Mouse (Mus musculus): Measurements from ENCODE around the gene Ciao2a. TPM values are rescaled to one million over a fixed set of nuclear protein-coding genes. Genes with fewer than 3 reads are reported as not detected.

The Ciao2a gene
- total RNA-seq, 2 experiments from 2014 or later = 172 to 248 TPM

Other genes with a start within 250 kb of the Ciao2a start
- 83.5 and 134 TPM in 2 replicates for gene Pclaf, start 236.4 kb upstream of the Ciao2a start, total RNA-seq (2014; fragmentation: Nextera tagmentation)
- gene Pclaf, start 236.4 kb upstream of the Ciao2a start, total RNA-seq (2017) = 235 and 300 TPM in 2 replicates
- 13.8 and 16.7 TPM in 2 replicates for gene Trip4, start 217.8 kb upstream of the Ciao2a start, total RNA-seq (2014; fragmentation: Nextera tagmentation)
- gene Trip4, start 217.8 kb upstream of the Ciao2a start, total RNA-seq (2017) = 18.4 and 27.0 TPM in 2 replicates
- 16.9 and 19.5 TPM in 2 replicates for gene Csnk1g1, start 217.7 kb upstream of the Ciao2a start, total RNA-seq (2014; fragmentation: Nextera tagmentation)
- gene Csnk1g1, start 217.7 kb upstream of the Ciao2a start, total RNA-seq (2017) = 11.8 and 16.5 TPM in 2 replicates
- 543 and 591 TPM in 2 replicates for gene Ppib, start 66.4 kb upstream of the Ciao2a start, total RNA-seq (2014; fragmentation: Nextera tagmentation)
- gene Ppib, start 66.4 kb upstream of the Ciao2a start, total RNA-seq (2017) = 786 and 789 TPM in 2 replicates
- gene Snx22, start 56.9 kb upstream of the Ciao2a start, total RNA-seq (2014; fragmentation: Nextera tagmentation) = not detected in 2 replicates
- 0.93 and 1.2 TPM in 2 replicates for gene Snx22, start 56.9 kb upstream of the Ciao2a start, total RNA-seq (2017)
- 71.0 and 93.3 TPM in 2 replicates for gene Snx1, start within 50 bp of the Ciao2a start, total RNA-seq (2014; fragmentation: Nextera tagmentation)
- 109 and 124 TPM in 2 replicates for gene Snx1, start within 50 bp of the Ciao2a start, total RNA-seq (2017)
- gene Dapk2, start 31.6 kb downstream of the Ciao2a start, total RNA-seq (2014; fragmentation: Nextera tagmentation) = 0.30 and 0.58 TPM in 2 replicates
- 0.31 and 1.9 TPM in 2 replicates for gene Dapk2, start 31.6 kb downstream of the Ciao2a start, total RNA-seq (2017)
- gene Herc1, start 223.8 kb downstream of the Ciao2a start, total RNA-seq (2014; fragmentation: Nextera tagmentation) = 37.7 and 48.6 TPM in 2 replicates
- 51.1 and 58.0 TPM in 2 replicates for gene Herc1, start 223.8 kb downstream of the Ciao2a start, total RNA-seq (2017)

Measured in granulocyte monocyte progenitor cell, adult 5-6 weeks (primary cell).